Mouse (Mus musculus) embryonic facial prominence, embryonic 10.5 days (tissue): Measurements from ENCODE around the gene Ltbp2. TPM values are rescaled to one million over a fixed set of nuclear protein-coding genes. Genes with fewer than 3 reads are reported as not detected.

Source experiments
- polyA plus RNA-seq: library from polyadenylated mRNA; unstranded; fragments of >200 nt; fragmentation: Nextera tagmentation; extraction: Ambion mirVana; gene quantifications from 2 replicates; pipeline ENCODE4 v1.2.1, GENCODE M21; 2016

Ltbp2 gene
- polyA plus RNA-seq, 1 experiment from 2014 or later, result 0.12 TPM

Other genes starting within 250 kb of the Ltbp2 start
- not detected in 2 replicates for gene Vrtn, start 235.5 kb downstream of the Ltbp2 start, polyA plus RNA-seq
- not detected in 2 replicates for gene Syndig1l, start 177.7 kb downstream of the Ltbp2 start, polyA plus RNA-seq
- gene Npc2, start 103.4 kb downstream of the Ltbp2 start, polyA plus RNA-seq, result 62.8 and 64.4 TPM in 2 replicates
- 135 and 141 TPM in 2 replicates for gene Isca2, start 103.3 kb downstream of the Ltbp2 start, polyA plus RNA-seq
- gene Fcf1, start 94.4 kb upstream of the Ltbp2 start, polyA plus RNA-seq, result 191 and 192 TPM in 2 replicates
- gene Arel1, start 94.4 kb upstream of the Ltbp2 start, polyA plus RNA-seq, result 16.8 and 18.1 TPM in 2 replicates
- gene Ylpm1, start 119.8 kb upstream of the Ltbp2 start, polyA plus RNA-seq, result 36.5 and 37.9 TPM in 2 replicates
- gene Prox2, start 234.2 kb upstream of the Ltbp2 start, polyA plus RNA-seq, result 2.9 and 3.7 TPM in 2 replicates
- gene Dlst, start 234.3 kb upstream of the Ltbp2 start, polyA plus RNA-seq, result 106 TPM in 2 replicates